Mouse (Mus musculus) C2C12 (cell line): ENCODE results near the gene Fam162b. TPM values are rescaled to one million over a fixed set of nuclear protein-coding genes. Genes with fewer than 3 reads are reported as not detected.

Experiments used
- H3K27me3 ChIP-seq: one replicate; pipeline ENCODE4 v1.6.1; 2011; ENCODE audit not compliant: control insufficient read depth, insufficient read depth, insufficient read length
- H3K36me3 ChIP-seq: one replicate; pipeline ENCODE4 v1.6.1; 2011; ENCODE audit not compliant: control insufficient read depth, insufficient read depth
- H3K4me3 ChIP-seq: one replicate; pipeline ENCODE4 v1.5.1; 2011; ENCODE audit warnings: mild to moderate bottlenecking, control low read depth; ENCODE audit not compliant: poor library complexity, insufficient read depth, severe bottlenecking
- H3K79me2 ChIP-seq: one replicate; pipeline ENCODE4 v1.6.1; 2011; ENCODE audit not compliant: control insufficient read depth, insufficient read depth
- H3K79me3 ChIP-seq: one replicate; pipeline ENCODE4 v1.6.1; 2011; ENCODE audit warnings: low read depth, control low read depth
- H3ac ChIP-seq: one replicate; pipeline ENCODE3; 2011; ENCODE audit warnings: low read depth; ENCODE audit not compliant: control insufficient read depth, insufficient read length
- CEBPB ChIP-seq: IDR thresholded peaks from one replicate; pipeline ENCODE4 v1.6.1; 2011; ENCODE audit warnings: low read depth, mild to moderate bottlenecking, control low read depth, moderate library complexity
- CTCF ChIP-seq: IDR thresholded peaks from one replicate; pipeline ENCODE4 v1.5.1; 2011; ENCODE audit not compliant: control insufficient read depth, insufficient read depth, insufficient read length
- FOSL1 ChIP-seq: IDR thresholded peaks from one replicate; pipeline ENCODE4 v1.8.0; 2011; ENCODE audit warnings: mild to moderate bottlenecking, low read length; ENCODE audit not compliant: poor library complexity, insufficient read depth, severe bottlenecking
- MAX ChIP-seq: IDR thresholded peaks from one replicate; pipeline ENCODE4 v1.6.1; 2011; ENCODE audit warnings: mild to moderate bottlenecking, control low read depth
- MYOD1 ChIP-seq: IDR thresholded peaks from one replicate; pipeline ENCODE4 v1.6.1; 2011; ENCODE audit warnings: low read depth; ENCODE audit not compliant: control insufficient read depth, insufficient read length
- MYOG ChIP-seq: IDR thresholded peaks from one replicate; pipeline ENCODE4 v1.6.1; 2011; ENCODE audit not compliant: control insufficient read depth, insufficient read length; ENCODE audit errors: extremely low read depth
- USF1 ChIP-seq: IDR thresholded peaks from one replicate; pipeline ENCODE4 v1.6.1; 2011; ENCODE audit warnings: low read depth, mild to moderate bottlenecking, control low read depth, moderate library complexity
- polyA plus RNA-seq: library from polyadenylated mRNA; unstranded; fragments of >200 nt; fragmentation: generic; extraction: Trizol; gene quantifications from one replicate; pipeline ENCODE4 v1.2.1, GENCODE M21; 2012; ENCODE audit warnings: missing spikeins

Gene Fam162b
- polyA plus RNA-seq, 1 experiment: not detected

- no peaks in the 10 kb centered on the region for H3K79me2 ChIP-seq
- H3ac ChIP-seq: no peak overlapping the region
- TF ChIP-seq MYOD1 (no peak), MYOG (no peak), FOSL1 (no peak), CTCF (no peak), USF1 (no peak), MAX (no peak), CEBPB (no peak)
- no peaks in the 10 kb centered on the region for H3K27me3 ChIP-seq
- H3K4me3 ChIP-seq: no peak overlapping the region
- H3K36me3 ChIP-seq: no peaks in the 10 kb centered on the region
- no peaks in the 10 kb centered on the region for H3K79me3 ChIP-seq
Observed at GRCm38 (mm10) chr10:51613421-51613820, 23.1 kb upstream of the Fam162b start.

DNA sequence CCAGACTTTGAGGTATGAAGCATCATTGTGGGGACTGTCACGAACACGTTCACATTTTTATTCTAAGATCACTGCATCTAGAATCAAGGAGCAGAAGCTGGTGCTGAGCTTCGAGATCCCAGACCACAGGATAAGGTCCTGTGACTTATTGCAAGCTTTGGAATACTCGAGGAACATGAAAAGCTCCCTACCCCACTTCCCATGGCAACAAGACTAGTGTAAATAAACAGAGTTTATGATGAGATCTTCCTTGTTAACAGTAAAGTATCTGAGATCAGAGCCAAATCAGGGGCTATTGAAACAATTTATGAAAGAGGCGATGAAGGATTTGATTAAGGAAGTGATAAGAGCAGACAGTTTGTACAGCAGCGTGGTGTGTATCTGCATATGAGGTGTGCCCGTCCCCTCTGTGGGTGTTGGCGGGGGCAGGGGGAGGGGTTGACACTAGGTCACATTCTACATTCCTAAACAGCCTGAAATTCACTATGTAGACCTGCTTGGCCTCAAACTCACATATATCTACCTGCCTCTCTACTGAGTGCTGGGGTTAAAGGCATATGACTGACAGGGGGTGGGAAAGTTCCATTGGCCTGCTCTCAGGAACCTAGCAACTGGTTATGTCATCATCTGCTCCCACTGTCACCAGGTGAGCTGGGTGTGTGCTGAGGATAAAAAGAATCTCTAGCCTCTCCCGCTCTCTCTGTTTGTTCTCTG lies 21.8 kb upstream of the Fam162b start:
- Histone ChIP-seq H3K79me3 (no peaks in the 10 kb centered on the region), H3ac (no peak overlapping the region), H3K27me3 (no peaks in the 10 kb centered on the region), H3K36me3 (no peaks in the 10 kb centered on the region), H3K79me2 (no peaks in the 10 kb centered on the region), H3K4me3 (no peak overlapping the region)
- no peak for TF ChIP-seq MYOD1

DNA sequence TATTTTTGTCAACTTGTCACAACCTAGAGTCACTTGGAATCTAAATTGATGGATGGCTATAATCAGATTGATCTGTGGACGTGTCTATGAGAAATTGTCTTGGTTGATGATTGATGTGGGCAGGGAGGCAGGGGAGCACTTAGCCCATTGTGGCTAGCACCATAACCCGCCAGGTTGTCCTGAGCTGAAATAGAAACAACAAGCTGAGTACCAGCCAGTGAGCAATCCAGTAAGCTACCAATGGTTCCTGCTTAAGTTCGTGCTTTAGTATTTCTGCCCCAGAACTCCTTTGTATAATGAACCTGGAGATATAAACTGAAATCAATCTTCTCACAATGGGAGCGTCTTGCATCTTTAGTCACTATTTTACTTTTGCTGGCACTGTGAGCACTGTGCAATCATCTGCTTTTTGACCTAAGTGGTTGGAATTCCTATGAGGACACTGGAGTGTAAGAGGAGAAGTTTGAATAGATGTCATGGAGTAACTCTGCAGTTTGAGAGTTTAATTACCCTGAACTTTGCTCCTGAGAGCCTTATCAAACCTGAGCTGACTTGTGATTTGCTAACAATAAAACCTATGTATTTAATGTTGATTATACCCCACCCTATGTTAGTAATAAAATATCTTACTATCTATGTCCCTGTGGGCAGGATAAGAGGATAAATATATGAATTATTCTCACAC lies 19.6 kb upstream of the Fam162b start:
- Histone ChIP-seq H3K36me3 (no peaks in the 10 kb centered on the region), H3K27me3 (no peaks in the 10 kb centered on the region), H3K79me2 (no peaks in the 10 kb centered on the region), H3K4me3 (no peak overlapping the region), H3ac (no peak overlapping the region), H3K79me3 (no peaks in the 10 kb centered on the region)
- no peak for TF ChIP-seq CEBPB
- TF ChIP-seq MAX: no peak
- no peak for TF ChIP-seq USF1
- no peak for TF ChIP-seq FOSL1
- no peak for TF ChIP-seq CTCF
- TF ChIP-seq MYOD1: no peak
- TF ChIP-seq MYOG: no peak

DNA sequence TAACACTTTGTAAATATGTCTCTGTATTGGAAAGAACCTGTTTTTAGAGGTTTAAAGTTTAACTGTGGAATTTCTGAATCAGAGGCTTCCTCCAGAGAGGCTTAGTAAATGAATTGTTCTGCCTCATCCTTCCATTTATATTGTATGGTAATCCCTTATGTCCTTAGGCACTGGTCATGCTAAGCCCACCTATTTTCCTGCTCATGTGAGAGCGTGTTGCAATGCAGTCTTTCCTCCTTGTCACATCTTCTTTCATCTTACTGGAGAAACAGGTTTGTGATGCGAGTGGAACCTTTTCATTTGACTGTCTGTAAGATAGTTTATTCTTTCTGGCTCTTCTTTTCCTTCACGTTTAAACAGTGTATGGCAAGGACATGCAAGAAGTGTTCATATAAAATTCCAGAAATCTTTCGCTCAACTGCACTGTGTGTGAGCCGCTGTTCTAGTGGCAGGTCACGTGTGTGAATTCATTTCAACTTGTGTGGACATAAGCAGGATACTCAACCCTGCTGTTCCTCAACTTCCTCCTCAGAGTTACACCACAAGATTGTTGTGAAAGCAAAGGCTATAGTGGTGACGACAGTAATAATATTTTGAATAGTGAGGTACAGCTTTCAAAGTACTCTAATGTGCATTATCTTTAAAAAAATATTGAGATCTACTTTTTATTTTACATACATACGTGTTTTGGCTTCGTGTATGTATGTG lies 6.8 kb upstream of the Fam162b start:
- Histone ChIP-seq H3K27me3 (no peaks in the 10 kb centered on the region), H3K4me3 (no peak overlapping the region), H3K79me3 (no peaks in the 10 kb centered on the region), H3K79me2 (no peaks in the 10 kb centered on the region), H3K36me3 (no peaks in the 10 kb centered on the region), H3ac (no peak overlapping the region)
- TF ChIP-seq MYOD1: no peak
- no peak for TF ChIP-seq CEBPB
- no peak for TF ChIP-seq MAX
- TF ChIP-seq CTCF: no peak
- no peak for TF ChIP-seq MYOG
- TF ChIP-seq FOSL1: no peak
- TF ChIP-seq USF1: no peak

DNA sequence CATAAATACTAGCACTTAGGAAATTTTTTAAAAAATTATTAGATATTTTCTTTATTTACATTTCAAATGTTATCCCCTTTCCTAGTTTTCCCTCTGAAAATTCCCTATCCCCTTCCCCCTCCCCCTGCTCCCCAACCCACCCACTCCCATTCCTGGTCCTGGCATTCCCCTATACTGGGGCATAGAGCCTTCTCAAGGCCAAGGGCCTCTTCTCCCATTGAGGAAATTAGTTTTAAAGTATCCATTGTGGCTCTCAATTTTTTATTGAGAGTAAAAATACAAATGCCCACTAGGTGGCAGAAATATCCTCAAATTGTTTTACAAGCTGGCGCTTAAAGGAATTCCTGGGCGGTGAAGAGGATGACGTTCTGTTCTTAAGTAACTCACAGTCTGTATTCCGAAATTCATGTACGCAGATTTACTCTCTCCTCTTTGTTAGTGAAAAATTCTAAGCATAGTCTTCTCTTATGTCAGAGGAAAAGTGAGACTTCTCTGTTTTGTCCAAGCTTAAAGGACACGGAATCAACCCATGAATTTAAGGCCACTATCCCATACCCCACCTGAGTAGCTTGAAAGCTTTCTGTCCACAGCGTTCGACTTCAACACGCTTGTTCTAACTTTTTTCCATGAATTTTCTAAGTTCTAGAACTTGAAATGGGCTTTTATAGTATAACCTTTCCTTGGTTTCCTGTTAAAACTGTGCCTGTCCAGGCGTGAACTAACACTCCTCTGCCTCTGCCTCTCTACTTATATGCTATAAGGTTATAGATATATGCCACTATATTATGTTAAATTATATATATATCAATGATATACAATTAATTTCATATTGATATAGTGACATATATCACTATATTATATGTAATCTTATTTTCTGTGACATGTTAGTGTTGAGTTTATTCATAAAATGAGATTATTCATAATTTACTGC lies 4.9 kb upstream of the Fam162b start:
- H3K36me3 ChIP-seq: no peaks in the 10 kb centered on the region
- no peak overlapping the region for H3ac ChIP-seq
- H3K79me2 ChIP-seq: no peaks in the 10 kb centered on the region
- no peaks in the 10 kb centered on the region for H3K27me3 ChIP-seq
- TF ChIP-seq MYOG (no peak), CEBPB (no peak), FOSL1 (no peak), CTCF (no peak), MAX (no peak), MYOD1 (no peak), USF1 (no peak)
- no peaks in the 10 kb centered on the region for H3K79me3 ChIP-seq
- H3K4me3 ChIP-seq: no peak overlapping the region
